Mouse (Mus musculus): ENCODE data around the gene Rab5b. TPM values are rescaled to one million over a fixed set of nuclear protein-coding genes. Genes with fewer than 3 reads are reported as not detected.
"Not testable (repeated sequence)": the region's sequence is repeated elsewhere in the genome, so short reads cannot be mapped to it uniquely, and the experiment has no call there.

The Rab5b gene
- polyA plus RNA-seq, 1 experiment from 2014 or later, result 38.6 TPM

GRCm38 (mm10) chr10:128641871-128642270 lies 54.2 kb downstream of the Rab5b start:
- ATAC-seq (ENCODE audit: low read depth), result no peak
- Histone ChIP-seq H3K4me1 (ENCODE audit: control insufficient read depth, low read depth, low read length) (peaks cover 4% of the 10 kb centered on the region), H3K27ac (ENCODE audit: low read length) (no peak overlapping the region), H3K9ac (ENCODE audit: low read depth, low read length) (no peak overlapping the region), H3K36me3 (ENCODE audit: control insufficient read depth, insufficient read depth) (no peaks in the 10 kb centered on the region), H3K27me3 (ENCODE audit: control insufficient read depth, insufficient read depth, low read depth, low read length) (peaks cover 38% of the 10 kb centered on the region), H3K9me3 (replicated peaks; ENCODE audit: control insufficient read depth, low read length) (no peaks in the 10 kb centered on the region), H3K4me2 (ENCODE audit: low read depth, low read length) (no peak overlapping the region), H3K4me3 (ENCODE audit: low read depth, low read length) (no peak overlapping the region)
- 58% methylated on average over 7 of the region's 7 CpGs for WGBS (ENCODE audit: insufficient replicate concordance)

DNA sequence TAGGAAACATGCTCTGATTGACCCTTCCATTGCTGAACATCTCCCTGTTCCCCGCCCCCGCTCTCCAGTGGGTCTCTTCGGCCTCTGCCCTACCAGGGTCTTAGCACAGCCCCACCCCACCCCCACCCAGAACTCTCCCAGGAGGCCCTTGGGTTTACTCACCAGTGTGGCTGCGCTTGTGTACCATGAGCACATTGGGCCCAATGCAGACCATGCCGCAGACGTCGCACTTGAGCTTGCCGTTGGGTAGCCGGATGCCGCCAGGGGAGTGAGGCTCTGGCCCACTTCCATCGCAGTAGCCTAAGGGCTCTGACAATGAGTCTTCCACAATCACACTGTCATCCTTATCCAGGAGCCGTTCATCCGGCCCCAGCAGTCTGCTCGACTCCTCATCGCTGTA lies 55.2 kb downstream of the Rab5b start:
- no peak overlapping the region for H3K27ac ChIP-seq (ENCODE audit: low read length)
- H3K4me2 ChIP-seq (ENCODE audit: low read depth, low read length), result no peak overlapping the region
- H3K36me3 ChIP-seq (ENCODE audit: control insufficient read depth, insufficient read depth), result no peaks in the 10 kb centered on the region
- H3K9ac ChIP-seq (ENCODE audit: low read depth, low read length), result no peak overlapping the region
- peaks cover 31% of the 10 kb centered on the region for H3K27me3 ChIP-seq (ENCODE audit: control insufficient read depth, insufficient read depth, low read depth, low read length)
- H3K9me3 ChIP-seq (replicated peaks; ENCODE audit: control insufficient read depth, low read length), result no peaks in the 10 kb centered on the region
- peaks cover 5% of the 10 kb centered on the region for H3K4me1 ChIP-seq (ENCODE audit: control insufficient read depth, low read depth, low read length)
- WGBS (ENCODE audit: insufficient replicate concordance), result 88% methylated on average over 15 of the region's 15 CpGs
- no peak for ATAC-seq (ENCODE audit: low read depth)
- H3K4me3 ChIP-seq (ENCODE audit: low read depth, low read length), result no peak overlapping the region

DNA sequence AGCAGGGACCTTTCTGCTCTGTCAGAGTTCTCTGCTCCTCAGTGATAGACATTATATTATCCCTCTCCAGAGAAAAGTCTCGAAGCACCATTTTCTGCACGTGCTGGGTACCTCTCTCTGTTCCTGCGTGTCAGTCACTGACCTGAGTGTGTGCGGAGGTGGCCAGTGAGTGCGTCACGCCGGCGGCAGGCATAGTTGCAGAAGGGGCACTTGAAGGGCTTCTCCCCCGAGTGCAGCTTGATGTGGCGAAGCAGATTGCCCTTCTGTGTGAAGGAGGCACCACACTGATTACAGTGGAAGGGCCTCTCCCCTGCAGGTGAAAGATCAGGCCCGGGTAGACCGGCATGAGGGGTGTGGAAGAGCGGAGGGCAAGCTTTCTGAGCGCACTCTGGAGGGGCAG lies 56.1 kb downstream of the Rab5b start:
- no peak overlapping the region for H3K9ac ChIP-seq (ENCODE audit: low read depth, low read length)
- H3K4me1 ChIP-seq (ENCODE audit: control insufficient read depth, low read depth, low read length), result peaks cover 5% of the 10 kb centered on the region
- no peak overlapping the region for H3K4me2 ChIP-seq (ENCODE audit: low read depth, low read length)
- 73% methylated on average over 14 of the region's 14 CpGs for WGBS (ENCODE audit: insufficient replicate concordance)
- H3K9me3 ChIP-seq (replicated peaks; ENCODE audit: control insufficient read depth, low read length), result no peaks in the 10 kb centered on the region
- no peaks in the 10 kb centered on the region for H3K36me3 ChIP-seq (ENCODE audit: control insufficient read depth, insufficient read depth)
- no peak for ATAC-seq (ENCODE audit: low read depth)
- peaks cover 23% of the 10 kb centered on the region for H3K27me3 ChIP-seq (ENCODE audit: control insufficient read depth, insufficient read depth, low read depth, low read length)
- H3K27ac ChIP-seq (ENCODE audit: low read length), result no peak overlapping the region
- H3K4me3 ChIP-seq (ENCODE audit: low read depth, low read length), result no peak overlapping the region

- Histone ChIP-seq H3K9ac (ENCODE audit: low read depth, low read length) (no peak overlapping the region), H3K4me3 (ENCODE audit: low read depth, low read length) (no peak overlapping the region; the same call in 1 of the 2 replicates), H3K36me3 (ENCODE audit: control insufficient read depth, insufficient read depth) (no peaks in the 10 kb centered on the region), H3K4me2 (ENCODE audit: low read depth, low read length) (peak overlapping the region; percentile 35), H3K9me3 (replicated peaks; ENCODE audit: control insufficient read depth, low read length) (no peaks in the 10 kb centered on the region), H3K27ac (ENCODE audit: low read length) (no peak overlapping the region), H3K4me1 (ENCODE audit: control insufficient read depth, low read depth, low read length) (peaks cover 11% of the 10 kb centered on the region), H3K27me3 (ENCODE audit: control insufficient read depth, insufficient read depth, low read depth, low read length) (peaks cover 2% of the 10 kb centered on the region; the same call in 1 of the 2 replicates)
- ATAC-seq (ENCODE audit: low read depth), result no peak
- 6% methylated on average over 11 of the region's 11 CpGs for WGBS (ENCODE audit: insufficient replicate concordance)
These were observed 59.1 kb downstream of the Rab5b start for GRCm38 (mm10) chr10:128637011-128637410.

DNA sequence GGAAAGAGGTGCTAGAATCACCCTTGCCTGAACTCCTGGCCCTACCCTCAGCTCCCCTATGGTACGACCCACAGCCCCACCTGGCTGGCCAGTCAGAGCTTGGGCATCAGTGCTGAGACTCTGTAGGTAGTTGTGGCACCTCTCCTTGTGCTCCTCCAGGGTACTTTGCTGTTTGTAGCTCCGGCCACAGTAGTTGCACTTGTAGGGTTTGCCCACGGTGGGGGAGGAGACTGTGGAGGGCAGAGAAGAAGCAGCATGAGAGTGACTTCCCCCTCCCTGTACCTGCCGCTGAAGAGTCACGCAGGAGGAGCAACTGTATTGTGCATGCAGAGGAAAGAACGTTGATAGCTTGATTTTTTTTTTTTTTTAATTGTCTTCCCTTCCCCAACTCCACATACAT lies 59.5 kb downstream of the Rab5b start:
- Histone ChIP-seq H3K4me2 (ENCODE audit: low read depth, low read length) (peak overlapping the region; percentile 35), H3K4me3 (ENCODE audit: low read depth, low read length) (no peak overlapping the region)
- 25% methylated on average over 6 of the region's 6 CpGs for WGBS (ENCODE audit: insufficient replicate concordance)

GRCm38 (mm10) chr10:128635697-128636096 lies 60.4 kb downstream of the Rab5b start:
- H3K9me3 ChIP-seq (replicated peaks; ENCODE audit: control insufficient read depth, low read length), result no peaks in the 10 kb centered on the region
- 67% methylated on average over 13 of the region's 13 CpGs for WGBS (ENCODE audit: insufficient replicate concordance)
- H3K4me2 ChIP-seq (ENCODE audit: low read depth, low read length), result no peak overlapping the region
- no peak overlapping the region for H3K9ac ChIP-seq (ENCODE audit: low read depth, low read length)
- no peak overlapping the region for H3K4me3 ChIP-seq (ENCODE audit: low read depth, low read length)
- H3K4me1 ChIP-seq (ENCODE audit: control insufficient read depth, low read depth, low read length), result peaks cover 17% of the 10 kb centered on the region
- ATAC-seq (ENCODE audit: low read depth), result peak; percentile 72
- peaks cover 2% of the 10 kb centered on the region; the same call in 1 of the 2 replicates for H3K27me3 ChIP-seq (ENCODE audit: control insufficient read depth, insufficient read depth, low read depth, low read length)
- no peak overlapping the region; the same call in 1 of the 2 replicates for H3K27ac ChIP-seq (ENCODE audit: low read length)
- no peaks in the 10 kb centered on the region for H3K36me3 ChIP-seq (ENCODE audit: control insufficient read depth, insufficient read depth)

More for the DNA sequence above, 59.5 kb downstream of the Rab5b start:
- no peak overlapping the region for H3K9ac ChIP-seq (ENCODE audit: low read depth, low read length)
- no peak for ATAC-seq (ENCODE audit: low read depth)
- H3K27ac ChIP-seq (ENCODE audit: low read length), result no peak overlapping the region
- H3K9me3 ChIP-seq (replicated peaks; ENCODE audit: control insufficient read depth, low read length), result no peaks in the 10 kb centered on the region
- peaks cover 2% of the 10 kb centered on the region; the same call in 1 of the 2 replicates for H3K27me3 ChIP-seq (ENCODE audit: control insufficient read depth, insufficient read depth, low read depth, low read length)
- no peaks in the 10 kb centered on the region for H3K36me3 ChIP-seq (ENCODE audit: control insufficient read depth, insufficient read depth)
- H3K4me1 ChIP-seq (ENCODE audit: control insufficient read depth, low read depth, low read length), result peaks cover 15% of the 10 kb centered on the region

DNA sequence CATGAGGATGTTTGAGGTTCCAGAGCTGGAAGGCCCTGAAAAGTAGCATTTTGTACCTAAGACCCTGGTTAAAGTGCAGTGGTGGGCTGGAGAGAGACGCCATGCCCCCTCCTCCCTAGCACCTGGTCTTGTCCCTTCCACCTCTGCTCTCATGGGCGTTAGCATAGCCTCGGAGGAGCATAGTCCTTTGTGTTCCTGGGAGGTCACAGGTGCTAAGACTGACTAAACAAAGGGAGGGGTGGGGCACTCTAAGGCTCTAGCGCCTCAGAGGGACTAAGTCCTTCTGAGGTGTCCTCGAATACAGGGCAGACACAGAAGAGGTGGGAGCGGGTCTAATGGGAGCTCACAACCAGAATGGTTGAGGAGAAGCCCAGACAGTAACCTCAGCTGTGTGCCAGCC lies 64.5 kb downstream of the Rab5b start:
- no peak overlapping the region for H3K4me2 ChIP-seq (ENCODE audit: low read depth, low read length)
- no peak overlapping the region for H3K4me3 ChIP-seq (ENCODE audit: low read depth, low read length)
- H3K27me3 ChIP-seq (ENCODE audit: control insufficient read depth, insufficient read depth, low read depth, low read length), result peaks cover 2% of the 10 kb centered on the region; the same call in 1 of the 2 replicates
- no peaks in the 10 kb centered on the region for H3K9me3 ChIP-seq (replicated peaks; ENCODE audit: control insufficient read depth, low read length)
- no peak for ATAC-seq (ENCODE audit: low read depth)
- H3K9ac ChIP-seq (ENCODE audit: low read depth, low read length), result 0 out of 2 replicates have a peak overlapping the region, but pooled peaks have one; percentile 14
- peaks cover 40% of the 10 kb centered on the region for H3K4me1 ChIP-seq (ENCODE audit: control insufficient read depth, low read depth, low read length)
- 30% methylated on average over 6 of the region's 6 CpGs for WGBS (ENCODE audit: insufficient replicate concordance)
- no peaks in the 10 kb centered on the region for H3K36me3 ChIP-seq (ENCODE audit: control insufficient read depth, insufficient read depth)
- no peak overlapping the region for H3K27ac ChIP-seq (ENCODE audit: low read length)

- not testable (repeated sequence) for H3K27ac ChIP-seq (ENCODE audit: low read length); H3K4me2 ChIP-seq (ENCODE audit: low read depth, low read length); ATAC-seq (ENCODE audit: low read depth); H3K36me3 ChIP-seq (ENCODE audit: control insufficient read depth, insufficient read depth); H3K4me3 ChIP-seq (ENCODE audit: low read depth, low read length); H3K9me3 ChIP-seq (replicated peaks; ENCODE audit: control insufficient read depth, low read length); H3K9ac ChIP-seq (ENCODE audit: low read depth, low read length); H3K27me3 ChIP-seq (ENCODE audit: control insufficient read depth, insufficient read depth, low read depth, low read length)
- H3K4me1 ChIP-seq (ENCODE audit: control insufficient read depth, low read depth, low read length), result peaks cover 43% of the 10 kb centered on the region
- WGBS (ENCODE audit: insufficient replicate concordance), result 77% methylated on average over 5 of the region's 5 CpGs
These were observed 65.8 kb downstream of the Rab5b start for GRCm38 (mm10) chr10:128630306-128630705.

- no peak overlapping the region for H3K4me3 ChIP-seq (ENCODE audit: low read depth, low read length)
- H3K36me3 ChIP-seq (ENCODE audit: control insufficient read depth, insufficient read depth), result peaks cover 2% of the 10 kb centered on the region; the same call in 1 of the 2 replicates
- H3K9me3 ChIP-seq (replicated peaks; ENCODE audit: control insufficient read depth, low read length), result no peaks in the 10 kb centered on the region
- peaks cover 48% of the 10 kb centered on the region for H3K4me1 ChIP-seq (ENCODE audit: control insufficient read depth, low read depth, low read length)
- H3K4me2 ChIP-seq (ENCODE audit: low read depth, low read length), result peak overlapping the region; percentile 45
- no peak overlapping the region for H3K9ac ChIP-seq (ENCODE audit: low read depth, low read length)
- H3K27ac ChIP-seq (ENCODE audit: low read length), result no peak overlapping the region
- H3K27me3 ChIP-seq (ENCODE audit: control insufficient read depth, insufficient read depth, low read depth, low read length), result no peaks in the 10 kb centered on the region; the same call in 1 of the 2 replicates
- ATAC-seq (ENCODE audit: low read depth), result peak; percentile 47
- WGBS (ENCODE audit: insufficient replicate concordance), result 27% methylated on average over 2 of the region's 2 CpGs
These were observed 66.3 kb downstream of the Rab5b start for GRCm38 (mm10) chr10:128629746-128630145.
